Mouse (Mus musculus) heart, postnatal 4 days (tissue): ENCODE measurements around the gene Hic1. TPM values are rescaled to one million over a fixed set of nuclear protein-coding genes. Genes with fewer than 3 reads are reported as not detected.

ENCODE experiments used
- microRNA-seq, 2 experiments: library from miRNA; unstranded; fragments of <30 nt; microRNA quantifications; one replicate each; pipeline ENCODE4 v1.2.0; 2021 to 2022
- total RNA-seq, 2 experiments: library from RNA; stranded (reverse); gene quantifications; 2 replicates each; pipeline ENCODE4 v1.2.3; 2021

The Hic1 gene
- total RNA-seq, 2 experiments from 2014 or later = 42.6 to 49.5 TPM

Small RNAs within 50 kb of the gene (microRNA-seq; reads per million reads assigned to microRNA genes)
- gene Mir132 = 705 to 944 reads per million in 2 experiments
- 22.8 to 37.4 reads per million in 2 experiments for gene Mir212

Other genes with a start within 250 kb of the Hic1 start
- gene Smg6, start 243.7 kb downstream of the Hic1 start, total RNA-seq = 10 to 100 TPM; 25.6 to 25.7 TPM
- gene Srr, start 243.6 kb downstream of the Hic1 start, total RNA-seq = 10 to 100 TPM; 29.4 to 30.4 TPM
- 1 to 10 TPM; 8.1 to 8.7 TPM for gene Ovca2, start 9.3 kb upstream of the Hic1 start, total RNA-seq
- 10 to 100 TPM; 15.0 to 17.4 TPM for gene Dph1, start 21.7 kb upstream of the Hic1 start, total RNA-seq
- gene Rtn4rl1, start 24.3 kb upstream of the Hic1 start, total RNA-seq = 10 to 100 TPM; 20.3 to 23.2 TPM
- 100 to 1,000 TPM; 109 to 114 TPM for gene Rpa1, start 178.8 kb upstream of the Hic1 start, total RNA-seq
- 1 to 10 TPM; 6.4 to 8.5 TPM for gene Smyd4, start 178.9 kb upstream of the Hic1 start, total RNA-seq